Mouse (Mus musculus) brain, adult 10 weeks (tissue): ENCODE data around the gene Arhgap11a. TPM values are rescaled to one million over a fixed set of nuclear protein-coding genes. Genes with fewer than 3 reads are reported as not detected.

Source experiments
- polyA plus RNA-seq: library from polyadenylated mRNA; stranded (reverse); fragments of 350-450 nt; fragmentation: Illumina TruSeq; extraction: RNeasy Lipid Tissue Mini Kit (QIAGEN cat#74804); gene quantifications from one replicate; pipeline ENCODE4 v1.2.3, GENCODE M21; 2015; ENCODE audit warnings: low read depth, low replicate concordance

Arhgap11a gene
- 1.3 TPM for polyA plus RNA-seq

DNA sequence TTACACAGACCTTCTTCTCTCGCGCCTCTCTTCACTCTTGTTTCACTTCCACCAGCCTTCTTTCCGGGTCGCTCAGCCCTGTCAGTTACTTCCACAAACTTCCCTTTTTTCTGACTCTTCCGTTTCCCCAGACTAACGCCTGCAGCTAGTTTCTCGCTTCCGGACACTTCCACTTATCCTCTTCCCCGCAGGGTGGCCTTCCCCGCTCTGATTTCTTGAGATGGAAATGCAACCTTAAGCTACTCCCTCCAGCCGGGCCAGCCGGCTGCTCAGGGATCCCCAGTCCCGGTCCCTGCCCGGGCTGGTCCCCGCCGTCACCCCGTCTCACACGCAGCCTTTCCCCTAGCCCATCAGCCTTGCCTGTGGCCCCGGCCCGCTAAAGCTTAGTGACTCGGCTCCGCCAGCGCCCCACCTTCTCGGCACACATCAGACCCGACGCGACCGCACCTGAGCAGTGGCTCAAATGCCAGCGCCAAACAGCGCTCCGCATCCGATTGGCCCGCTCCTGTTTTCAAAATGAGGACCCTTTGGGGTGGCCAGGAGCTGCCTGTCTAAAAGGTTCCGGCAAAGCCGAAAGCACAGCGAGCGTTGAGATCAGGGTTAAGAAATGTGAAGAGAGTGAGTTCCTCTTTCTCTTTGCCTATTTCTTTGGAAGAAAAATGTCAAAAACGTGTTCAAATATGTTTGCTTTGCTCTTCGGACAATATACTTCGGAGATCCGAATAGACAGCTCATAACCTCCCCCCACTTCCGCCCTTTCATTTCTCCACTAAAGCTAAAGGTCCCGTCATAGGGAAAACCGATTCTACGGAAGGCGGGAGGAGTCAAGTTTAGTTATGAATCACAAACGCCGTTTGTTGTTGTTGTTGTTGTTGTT, at the start of gene Arhgap11a:
Gene Arhgap11a (minus strand): TSS at position 417 of the 877 bp plus-strand sequence.

DNA sequence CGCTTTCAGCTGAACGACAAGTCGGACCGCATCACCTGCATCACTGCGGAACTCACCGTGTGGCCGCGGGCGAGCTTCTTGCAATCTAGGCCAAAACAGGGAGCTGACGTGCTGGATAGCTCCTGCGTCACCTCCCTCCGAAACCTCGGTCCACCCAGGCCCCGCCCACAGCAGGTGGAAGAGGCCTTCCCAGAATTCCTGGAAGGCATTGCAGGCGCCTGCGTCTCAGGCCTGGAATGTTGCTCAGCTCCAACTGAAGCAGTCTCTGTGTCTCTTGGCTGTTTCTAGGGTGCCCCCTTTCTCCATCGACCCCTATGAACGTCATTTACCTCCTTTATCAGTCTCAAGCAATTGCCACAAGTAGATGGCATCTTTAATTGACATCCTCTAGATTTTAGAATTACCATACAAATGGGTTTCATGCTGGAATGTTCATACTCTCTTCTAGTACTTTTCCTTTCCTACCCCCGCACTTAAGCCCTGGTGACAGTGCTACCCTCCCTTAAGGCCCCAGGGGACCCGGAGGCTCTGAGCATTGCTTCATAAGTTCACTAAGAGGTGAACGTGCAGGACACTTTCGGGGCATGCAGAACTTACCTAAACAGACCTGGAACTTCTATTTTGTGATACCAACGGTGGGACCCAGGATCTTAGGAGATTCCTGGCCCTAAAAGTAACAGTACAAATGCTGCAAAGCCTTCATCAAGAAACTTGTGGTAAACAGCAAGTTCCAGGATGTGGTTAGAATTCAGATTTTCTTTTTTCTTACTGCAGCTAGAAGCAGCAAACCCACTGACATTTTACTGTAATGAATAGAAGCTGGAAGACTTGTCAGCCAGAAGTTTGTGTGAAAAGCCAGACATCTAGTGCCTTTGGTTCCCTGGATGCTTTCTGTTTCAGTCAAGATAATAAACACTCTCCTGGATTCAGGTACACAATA, 19.2 kb downstream of the Arhgap11a start, which contains the start of gene Scg5:
Gene Scg5 (minus strand): TSS at position 179 of the 940 bp plus-strand sequence.

Other genes with a start within 250 kb of the Arhgap11a start
- gene Grem1, start 90.0 kb downstream of the Arhgap11a start, polyA plus RNA-seq = 1.1 TPM
- 492 TPM for gene Scg5, start 19.5 kb downstream of the Arhgap11a start, polyA plus RNA-seq
- 7.1 TPM for gene Gjd2, start 165.0 kb upstream of the Arhgap11a start, polyA plus RNA-seq
- gene Actc1, start 204.9 kb upstream of the Arhgap11a start, polyA plus RNA-seq = not detected